27 mouse cellular contexts compared by ENCODE assay signal in genomic region chr8:60763959-60764358, GRCm38 (mm10).
"Had no signal": no experiment of that assay in that cellular context is flagged by ENCODE, and none has a peak within 500 bp of the region (broad histone marks: within the 10 kb centered on the region; RNA-seq: fewer than 3 reads in every experiment).

No protein-coding gene starts in this region.

- H3K36me3 ChIP-seq: heart, embryonic 10.5 days; heart, embryonic 12.5 days; hindbrain, embryonic 10.5 days; hindbrain, embryonic 12.5 days; intestine, embryonic 15.5 days; limb, embryonic 10.5 days; limb, embryonic 12.5 days; liver, embryonic 13.5 days had no signal

- H3K27me3 ChIP-seq: heart, embryonic 12.5 days; hindbrain, embryonic 12.5 days; intestine, embryonic 15.5 days; limb, embryonic 12.5 days; liver, embryonic 13.5 days had no signal

- H3K27ac ChIP-seq: heart, adult 2 months; heart, embryonic 10.5 days; hindbrain, embryonic 10.5 days; hindbrain, embryonic 12.5 days; hindbrain, embryonic 14.5 days; intestine, embryonic 15.5 days; layer of hippocampus, adult 2 months; left cerebral cortex, adult 2 months; limb, embryonic 10.5 days; limb, embryonic 12.5 days; liver, embryonic 13.5 days had no signal

- H3K9me3 ChIP-seq: heart, embryonic 10.5 days; heart, embryonic 12.5 days; hindbrain, embryonic 10.5 days; hindbrain, embryonic 12.5 days; intestine, embryonic 15.5 days; limb, embryonic 10.5 days; limb, embryonic 12.5 days; liver, embryonic 13.5 days had no signal

- H3K4me3 ChIP-seq: heart, adult 2 months; heart, embryonic 10.5 days; heart, embryonic 12.5 days; hindbrain, embryonic 10.5 days; hindbrain, embryonic 12.5 days; intestine, embryonic 15.5 days; layer of hippocampus, adult 2 months; left cerebral cortex, adult 2 months; limb, embryonic 10.5 days; limb, embryonic 12.5 days; liver, embryonic 13.5 days had no signal

- H3K4me1 ChIP-seq: heart, embryonic 10.5 days; heart, embryonic 12.5 days; hindbrain, embryonic 10.5 days; hindbrain, embryonic 12.5 days; limb, embryonic 12.5 days; liver, embryonic 13.5 days had no signal

- H3K4me2 ChIP-seq: heart, embryonic 12.5 days; hindbrain, embryonic 12.5 days; hindbrain, embryonic 14.5 days; intestine, embryonic 15.5 days; limb, embryonic 12.5 days; liver, embryonic 11.5 days; liver, embryonic 13.5 days had no signal

- H3K9ac ChIP-seq: heart, embryonic 12.5 days; hindbrain, embryonic 12.5 days; hindbrain, embryonic 14.5 days; intestine, embryonic 15.5 days; limb, embryonic 12.5 days; liver, embryonic 13.5 days had no signal

- ATAC-seq: hindbrain, embryonic 16.5 days; inflammation-experienced regulatory T-cells, adult 6 months; intestine, embryonic 15.5 days; intestine, postnatal 0 days had no signal

- DNase-seq: gastrocnemius, postnatal 14 days; gastrocnemius, postnatal 36 days; heart, adult 11 months; heart, adult 2 months; heart, postnatal 10 days; heart, postnatal 4 days; kidney, adult 18-20 months; kidney, adult 8-10 months; kidney, postnatal 10 days; kidney, postnatal 25 days; kidney, postnatal 4 days; liver; liver, embryonic 13.5 days had no signal
